Mouse (Mus musculus): ENCODE data around the gene Lrrc1. TPM values are rescaled to one million over a fixed set of nuclear protein-coding genes. Genes with fewer than 3 reads are reported as not detected.

Lrrc1 gene
- polyA plus RNA-seq (2014; fragmentation: Illumina TruSeq; extraction: RNeasy Lipid Tissue Mini Kit (QIAGEN cat#74804); ENCODE audit: low read depth, low replicate concordance) = 48.5 TPM

DNA sequence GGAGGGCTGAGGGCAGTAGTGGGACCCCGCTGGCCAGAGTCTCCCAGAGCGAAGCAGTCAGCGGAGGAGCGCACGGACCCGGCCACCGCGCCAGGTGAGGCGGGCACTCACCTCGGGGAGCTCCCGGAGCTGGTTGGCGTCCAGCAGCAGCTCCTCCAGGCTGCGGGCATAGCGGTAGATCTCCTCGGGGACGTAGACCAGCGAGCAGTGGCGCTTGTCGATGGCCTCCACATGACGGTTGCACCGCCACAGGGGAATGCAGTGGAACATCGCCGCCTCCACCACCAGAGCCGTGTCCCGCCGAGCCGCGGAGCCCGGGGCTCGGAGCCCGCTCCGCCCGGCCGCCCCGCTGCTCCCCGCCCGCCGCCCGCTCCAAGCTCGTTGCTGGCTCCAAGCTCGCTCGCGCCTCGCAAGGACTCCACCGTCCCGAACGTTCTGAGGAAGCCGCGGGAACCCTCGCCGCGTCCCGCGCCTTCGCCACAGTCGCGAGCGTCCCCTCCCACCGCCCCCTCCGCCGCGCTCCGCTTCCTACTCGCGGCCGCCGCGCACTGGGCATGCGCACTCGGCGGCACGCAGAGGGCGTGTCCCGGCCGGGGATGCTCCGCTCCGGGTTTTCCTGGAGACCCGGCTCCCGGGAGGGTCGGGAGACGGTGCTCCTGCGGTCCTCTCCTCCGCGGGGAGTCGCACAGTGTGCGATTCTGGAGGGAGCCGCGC lies at the start of gene Lrrc1:
Lrrc1 (minus strand) TSS at position 517 of the 714 bp plus-strand sequence.

Other genes starting within 250 kb of the Lrrc1 start
- 1.3 TPM for gene Mlip, start 191.9 kb downstream of the Lrrc1 start, polyA plus RNA-seq (2014; fragmentation: Illumina TruSeq; extraction: RNeasy Lipid Tissue Mini Kit (QIAGEN cat#74804); ENCODE audit: low read depth, low replicate concordance)
- 0.13 TPM for gene Klhl31, start 91.6 kb upstream of the Lrrc1 start, polyA plus RNA-seq (2014; fragmentation: Illumina TruSeq; extraction: RNeasy Lipid Tissue Mini Kit (QIAGEN cat#74804); ENCODE audit: low read depth, low replicate concordance)
- gene Gclc, start 209.7 kb upstream of the Lrrc1 start, polyA plus RNA-seq (2014; fragmentation: Illumina TruSeq; extraction: RNeasy Lipid Tissue Mini Kit (QIAGEN cat#74804); ENCODE audit: low read depth, low replicate concordance) = 89.5 TPM

All from sigmoid colon, adult 10 weeks (tissue).